Mouse (Mus musculus): ENCODE results near the gene Cox7a2. TPM values are rescaled to one million over a fixed set of nuclear protein-coding genes. Genes with fewer than 3 reads are reported as not detected.

Gene Cox7a2
- polyA plus RNA-seq (2015; fragmentation: Nextera tagmentation; extraction: Ambion mirVana), result 572 and 583 TPM in 2 replicates

- Histone ChIP-seq H3K4me2 (peak within 1 kb of the TSS; percentile 69), H3K36me3 (peaks cover 17% of the 10 kb centered on the region), H3K4me1 (peaks cover 13% of the 10 kb centered on the region), H3K9me3 (no peaks in the 10 kb centered on the region), H3K9ac (peak within 1 kb of the TSS; percentile 77), H3K27me3 (no peaks in the 10 kb centered on the region), H3K4me3 (peak within 1 kb of the TSS; percentile 78), H3K27ac (peak within 1 kb of the TSS; percentile 94)
- ATAC-seq (ENCODE audit: insufficient number of reproducible peaks, low FRiP score, low TSS enrichment, low read depth), result peak; percentile 98
- under 1% methylated on average over 49 of the region's 49 CpGs for WGBS
Observed at GRCm38 (mm10) chr9:79759385-79760005, at the start of gene Cox7a2. Gene Cox7a2, minus strand, starts transcription at chr9:79759878.

GRCm38 (mm10) chr9:79809411-79809810 is 49.7 kb upstream of the Cox7a2 start:
- WGBS, result 28% methylated on average over 6 of the region's 6 CpGs
- Histone ChIP-seq H3K9me3 (no peaks in the 10 kb centered on the region), H3K9ac (no peak overlapping the region), H3K4me1 (peaks cover 25% of the 10 kb centered on the region), H3K27ac (no peak overlapping the region), H3K4me3 (no peak overlapping the region), H3K36me3 (no peaks in the 10 kb centered on the region), H3K4me2 (no peak overlapping the region), H3K27me3 (no peaks in the 10 kb centered on the region)
- ATAC-seq (ENCODE audit: insufficient number of reproducible peaks, low FRiP score, low TSS enrichment, low read depth), result no peak

- Histone ChIP-seq H3K4me3 (no peak overlapping the region), H3K9me3 (no peaks in the 10 kb centered on the region), H3K4me1 (peaks cover 10% of the 10 kb centered on the region; the same call in 1 of the 2 replicates), H3K36me3 (no peaks in the 10 kb centered on the region), H3K27me3 (no peaks in the 10 kb centered on the region), H3K27ac (no peak overlapping the region), H3K4me2 (no peak overlapping the region), H3K9ac (no peak overlapping the region)
- no peak for ATAC-seq (ENCODE audit: insufficient number of reproducible peaks, low FRiP score, low TSS enrichment, low read depth)
- WGBS, result 39% methylated on average over 4 of the region's 4 CpGs
Observed at GRCm38 (mm10) chr9:79807178-79807577, 47.5 kb upstream of the Cox7a2 start.

- no peak overlapping the region for H3K4me3 ChIP-seq
- no peak for ATAC-seq (ENCODE audit: insufficient number of reproducible peaks, low FRiP score, low TSS enrichment, low read depth)
- peaks cover 10% of the 10 kb centered on the region; the same call in 1 of the 2 replicates for H3K4me1 ChIP-seq
- H3K27ac ChIP-seq, result no peak overlapping the region
- H3K36me3 ChIP-seq, result no peaks in the 10 kb centered on the region
- H3K4me2 ChIP-seq, result no peak overlapping the region
- no peaks in the 10 kb centered on the region for H3K27me3 ChIP-seq
- WGBS, result 46% methylated on average over 12 of the region's 12 CpGs
- H3K9me3 ChIP-seq, result no peaks in the 10 kb centered on the region
- no peak overlapping the region for H3K9ac ChIP-seq
Observed at GRCm38 (mm10) chr9:79806317-79807075, 46.8 kb upstream of the Cox7a2 start.

GRCm38 (mm10) chr9:79805426-79805825 is 45.7 kb upstream of the Cox7a2 start:
- WGBS, result 88% methylated on average over 10 of the region's 10 CpGs
- H3K36me3 ChIP-seq, result no peaks in the 10 kb centered on the region
- H3K9ac ChIP-seq, result no peak overlapping the region
- H3K4me2 ChIP-seq, result no peak overlapping the region
- no peak overlapping the region for H3K27ac ChIP-seq
- no peaks in the 10 kb centered on the region for H3K27me3 ChIP-seq
- no peak for ATAC-seq (ENCODE audit: insufficient number of reproducible peaks, low FRiP score, low TSS enrichment, low read depth)
- no peak overlapping the region for H3K4me3 ChIP-seq
- H3K9me3 ChIP-seq, result no peaks in the 10 kb centered on the region
- H3K4me1 ChIP-seq, result peaks cover 8% of the 10 kb centered on the region; the same call in 1 of the 2 replicates

- Histone ChIP-seq H3K9me3 (no peaks in the 10 kb centered on the region), H3K4me2 (no peak overlapping the region), H3K36me3 (no peaks in the 10 kb centered on the region), H3K27ac (no peak overlapping the region), H3K4me3 (no peak overlapping the region), H3K4me1 (no peaks in the 10 kb centered on the region), H3K9ac (no peak overlapping the region), H3K27me3 (no peaks in the 10 kb centered on the region)
- 70% methylated on average over 7 of the region's 7 CpGs for WGBS
- ATAC-seq (ENCODE audit: insufficient number of reproducible peaks, low FRiP score, low TSS enrichment, low read depth), result no peak
Observed at GRCm38 (mm10) chr9:79796461-79797135, 36.9 kb upstream of the Cox7a2 start.

- ATAC-seq (ENCODE audit: insufficient number of reproducible peaks, low FRiP score, low TSS enrichment, low read depth), result no peak
- no peaks in the 10 kb centered on the region for H3K27me3 ChIP-seq
- WGBS, result 74% methylated on average over 1 of the region's 1 CpGs
Observed at GRCm38 (mm10) chr9:79795076-79795475, 35.4 kb upstream of the Cox7a2 start.

GRCm38 (mm10) chr9:79792841-79793835 is 33.5 kb upstream of the Cox7a2 start, which contains the start of gene Tmem30a:
Gene Tmem30a, minus strand, starts transcription at chr9:79793507.
- Histone ChIP-seq H3K9me3 (no peaks in the 10 kb centered on the region), H3K4me1 (0 out of 2 replicates have a peak, but pooled peaks cover 2% of the 10 kb centered on the region), H3K9ac (peak within 1 kb of the TSS; percentile 84), H3K36me3 (no peaks in the 10 kb centered on the region), H3K27me3 (no peaks in the 10 kb centered on the region), H3K4me3 (peak within 1 kb of the TSS; percentile 92), H3K27ac (peak within 1 kb of the TSS; percentile 96), H3K4me2 (peak within 1 kb of the TSS; percentile 44)
- WGBS, result under 1% methylated on average over 91 of the region's 91 CpGs
- peak; percentile 97 for ATAC-seq (ENCODE audit: insufficient number of reproducible peaks, low FRiP score, low TSS enrichment, low read depth)

More at GRCm38 (mm10) chr9:79795076-79795475, 35.4 kb upstream of the Cox7a2 start:
- Histone ChIP-seq H3K4me1 (0 out of 2 replicates have a peak, but pooled peaks cover 1% of the 10 kb centered on the region), H3K9ac (no peak overlapping the region), H3K4me2 (no peak overlapping the region), H3K36me3 (no peaks in the 10 kb centered on the region), H3K9me3 (no peaks in the 10 kb centered on the region), H3K27ac (no peak overlapping the region), H3K4me3 (no peak overlapping the region)

- Histone ChIP-seq H3K9me3 (no peaks in the 10 kb centered on the region), H3K27me3 (no peaks in the 10 kb centered on the region), H3K9ac (no peak overlapping the region), H3K36me3 (no peaks in the 10 kb centered on the region), H3K4me2 (no peak overlapping the region), H3K4me1 (peaks cover 12% of the 10 kb centered on the region; the same call in 1 of the 2 replicates), H3K27ac (no peak overlapping the region), H3K4me3 (no peak overlapping the region)
- no peak for ATAC-seq (ENCODE audit: insufficient number of reproducible peaks, low FRiP score, low TSS enrichment, low read depth)
- 65% methylated on average over 2 of the region's 2 CpGs for WGBS
Observed at GRCm38 (mm10) chr9:79785794-79786085, 26.1 kb upstream of the Cox7a2 start.

- no peak for ATAC-seq (ENCODE audit: insufficient number of reproducible peaks, low FRiP score, low TSS enrichment, low read depth)
- 82% methylated on average over 2 of the region's 2 CpGs for WGBS
- H3K9me3 ChIP-seq, result no peaks in the 10 kb centered on the region
- peaks cover 11% of the 10 kb centered on the region; the same call in 1 of the 2 replicates for H3K4me1 ChIP-seq
- no peak overlapping the region for H3K4me2 ChIP-seq
- no peaks in the 10 kb centered on the region for H3K36me3 ChIP-seq
- H3K27ac ChIP-seq, result no peak overlapping the region
- H3K9ac ChIP-seq, result no peak overlapping the region
- no peaks in the 10 kb centered on the region for H3K27me3 ChIP-seq
- H3K4me3 ChIP-seq, result no peak overlapping the region
Observed at GRCm38 (mm10) chr9:79784934-79785793, 25.5 kb upstream of the Cox7a2 start.
